Mouse (Mus musculus) gastrocnemius, postnatal 14 days (tissue): Measurements from ENCODE around the gene Utp15. TPM values are rescaled to one million over a fixed set of nuclear protein-coding genes. Genes with fewer than 3 reads are reported as not detected.

Experiments used
- DNase-seq: peaks from one replicate; pipeline ENCODE4 v3.0.0; 2021; ENCODE audit warnings: mixed read lengths
- intact Hi-C: fragments of 180-260 bp; cut with DNase I; formaldehyde crosslinking; loops from one replicate; pipeline ENCODE4 v1.15.1; 2025; ENCODE audit warnings: low total_unique reads
- long read RNA-seq, 2 experiments: library from polyadenylated mRNA; stranded (forward); transcript quantifications; one replicate each; pipeline ENCODE4 v2.0.0; 2021
- total RNA-seq, 2 experiments: library from RNA; stranded (reverse); gene quantifications; 2 replicates each; pipeline ENCODE4 v1.2.3; 2021

Gene Utp15
- total RNA-seq = 1 to 10 TPM; 3.6 to 4.5 TPM
- long read RNA-seq, experiment 1, full-length matches to known transcripts = 6 of 6 reads
- long read RNA-seq, experiment 1, partial matches to known transcripts = 0 of 6 reads
- long read RNA-seq, experiment 1, other reads (novel, unspliced or antisense) = 0 of 6 reads
- long read RNA-seq, experiment 2, full-length matches to known transcripts = 8 of 9 reads
- long read RNA-seq, experiment 2, partial matches to known transcripts = 1 of 9 reads
- long read RNA-seq, experiment 2, other reads (novel, unspliced or antisense) = 0 of 9 reads

GRCm38 (mm10) chr13:98262636-98263457 lies at the start of gene Utp15, which contains the start of gene Ankra2:
Gene Utp15, minus strand, starts transcription at chr13:98263041.
Gene Ankra2, plus strand, starts transcription at chr13:98263074.
- DNase-seq = peak; percentile 97
- intact Hi-C loops = no loop called here

GRCm38 (mm10) chr13:98311597-98311996 lies 48.8 kb upstream of the Utp15 start:
- no peak for DNase-seq
- intact Hi-C loops = no loop called here

GRCm38 (mm10) chr13:98308724-98309123 lies 45.9 kb upstream of the Utp15 start:
- intact Hi-C loops = no loop called here
- no peak for DNase-seq

- DNase-seq = no peak
Measured at GRCm38 (mm10) chr13:98308004-98308403, 45.2 kb upstream of the Utp15 start.

GRCm38 (mm10) chr13:98306852-98307475 lies 44.1 kb upstream of the Utp15 start:
- no peak for DNase-seq
- intact Hi-C loops = no loop called here

More at GRCm38 (mm10) chr13:98308004-98308403, 45.2 kb upstream of the Utp15 start:
- intact Hi-C loops = no loop called here

- DNase-seq = no peak
- intact Hi-C loops = no loop called here
Measured at GRCm38 (mm10) chr13:98306393-98306792, 43.6 kb upstream of the Utp15 start.

- no peak for DNase-seq
Measured at GRCm38 (mm10) chr13:98305257-98305656, 42.4 kb upstream of the Utp15 start.

GRCm38 (mm10) chr13:98298833-98299758 lies 36.3 kb upstream of the Utp15 start:
- DNase-seq = peak; percentile 54
- intact Hi-C loops = no loop called here

More at GRCm38 (mm10) chr13:98305257-98305656, 42.4 kb upstream of the Utp15 start:
- intact Hi-C loops = no loop called here

GRCm38 (mm10) chr13:98297883-98298482 lies 35.1 kb upstream of the Utp15 start:
- intact Hi-C loops = no loop called here
- DNase-seq = no peak

GRCm38 (mm10) chr13:98296072-98296471 lies 33.2 kb upstream of the Utp15 start:
- intact Hi-C loops = no loop called here
- no peak for DNase-seq

GRCm38 (mm10) chr13:98291712-98292111 lies 28.9 kb upstream of the Utp15 start:
- DNase-seq = no peak
- intact Hi-C loops = no loop called here

GRCm38 (mm10) chr13:98290719-98291118 lies 27.9 kb upstream of the Utp15 start:
- DNase-seq = no peak
- intact Hi-C loops = no loop called here

- intact Hi-C loops = no loop called here
- DNase-seq = no peak
Measured at GRCm38 (mm10) chr13:98280990-98281650, 18.3 kb upstream of the Utp15 start.

- intact Hi-C loops = no loop called here
- no peak for DNase-seq
Measured at GRCm38 (mm10) chr13:98279686-98280085, 16.8 kb upstream of the Utp15 start, which contains the start of gene Gm21976. Gene Gm21976, plus strand, starts transcription at chr13:98279887.

GRCm38 (mm10) chr13:98277501-98277900 lies 14.7 kb upstream of the Utp15 start:
- intact Hi-C loops = no loop called here

GRCm38 (mm10) chr13:98276253-98276652 lies 13.4 kb upstream of the Utp15 start:
- intact Hi-C loops = no loop called here
- no peak for DNase-seq

More at GRCm38 (mm10) chr13:98277501-98277900, 14.7 kb upstream of the Utp15 start:
- no peak for DNase-seq

- no peak for DNase-seq
- intact Hi-C loops = no loop called here
Measured at GRCm38 (mm10) chr13:98275646-98276045, 12.8 kb upstream of the Utp15 start.

GRCm38 (mm10) chr13:98274023-98274422 lies 11.2 kb upstream of the Utp15 start:
- no peak for DNase-seq
- intact Hi-C loops = no loop called here
